Mouse (Mus musculus) R1 (cell line): ENCODE data around the gene Ccdc170.

Experiments used
- DNase-seq: peaks from one replicate; pipeline ENCODE4 v3.0.0-alpha.2; 2018; ENCODE audit warnings: low read depth, low spot score

Ccdc170 gene

GRCm38 (mm10) chr10:4520394-4521102 is 38.2 kb downstream of the Ccdc170 start:
- no peak for DNase-seq

- peak; percentile 62 for DNase-seq
These were observed 39.8 kb downstream of the Ccdc170 start for GRCm38 (mm10) chr10:4522116-4522515.

GRCm38 (mm10) chr10:4523078-4523477 is 40.8 kb downstream of the Ccdc170 start:
- no peak for DNase-seq

- no peak for DNase-seq
These were observed 45.7 kb downstream of the Ccdc170 start for GRCm38 (mm10) chr10:4528043-4528442.

- no peak for DNase-seq
These were observed 48.4 kb downstream of the Ccdc170 start for GRCm38 (mm10) chr10:4530638-4531235.

- DNase-seq: no peak
These were observed 49.6 kb downstream of the Ccdc170 start for GRCm38 (mm10) chr10:4531933-4532332.

- no peak for DNase-seq
These were observed 50.4 kb downstream of the Ccdc170 start for GRCm38 (mm10) chr10:4532731-4533130.

- DNase-seq: no peak
These were observed 51.6 kb downstream of the Ccdc170 start for GRCm38 (mm10) chr10:4533873-4534272.

GRCm38 (mm10) chr10:4545550-4545949 is 63.2 kb downstream of the Ccdc170 start:
- peak; percentile 86 for DNase-seq

- DNase-seq: no peak
These were observed 71.3 kb downstream of the Ccdc170 start for GRCm38 (mm10) chr10:4553442-4554119.

- no peak for DNase-seq
These were observed 74.6 kb downstream of the Ccdc170 start for GRCm38 (mm10) chr10:4556842-4557377.

- DNase-seq: no peak
These were observed 76.8 kb downstream of the Ccdc170 start for GRCm38 (mm10) chr10:4559132-4559531.

- DNase-seq: no peak
These were observed 82.8 kb downstream of the Ccdc170 start for GRCm38 (mm10) chr10:4565148-4565547.

- no peak for DNase-seq
These were observed 88.5 kb downstream of the Ccdc170 start for GRCm38 (mm10) chr10:4570778-4571177.

- peak; percentile 12 for DNase-seq
These were observed 89.0 kb downstream of the Ccdc170 start for GRCm38 (mm10) chr10:4571304-4571703.

- DNase-seq: no peak
These were observed 99.6 kb downstream of the Ccdc170 start for GRCm38 (mm10) chr10:4581905-4582304.

GRCm38 (mm10) chr10:4586691-4587090 is 104.4 kb downstream of the Ccdc170 start:
- peak; percentile 11 for DNase-seq

GRCm38 (mm10) chr10:4589576-4589975 is 107.3 kb downstream of the Ccdc170 start:
- DNase-seq: no peak

GRCm38 (mm10) chr10:4590956-4591355 is 108.7 kb downstream of the Ccdc170 start:
- DNase-seq: no peak

- DNase-seq: peak; percentile 38
These were observed 111.5 kb downstream of the Ccdc170 start for GRCm38 (mm10) chr10:4593828-4594227.

- DNase-seq: no peak
These were observed 114.9 kb downstream of the Ccdc170 start for GRCm38 (mm10) chr10:4597211-4597610.

GRCm38 (mm10) chr10:4598244-4598842 is 116.0 kb downstream of the Ccdc170 start:
- DNase-seq: peak; percentile 56
